Mouse (Mus musculus) bone marrow macrophage, adult 2 months (primary cell): ENCODE measurements around the gene Rpl22. TPM values are rescaled to one million over a fixed set of nuclear protein-coding genes. Genes with fewer than 3 reads are reported as not detected.

Source experiments
- H3K27ac ChIP-seq: 2 replicates; pipeline ENCODE4 v1.5.1; 2012; ENCODE audit warnings: low read depth, low read length; ENCODE audit not compliant: insufficient read depth
- H3K4me1 ChIP-seq: 2 replicates; pipeline ENCODE4 v1.6.1; 2012; ENCODE audit warnings: low read length; ENCODE audit not compliant: control insufficient read depth, insufficient read depth
- H3K4me3 ChIP-seq: 2 replicates; pipeline ENCODE4 v1.5.1; 2012; ENCODE audit warnings: mild to moderate bottlenecking, low read length, moderate library complexity; ENCODE audit not compliant: insufficient read depth
- CTCF ChIP-seq: IDR thresholded peaks from 2 replicates; pipeline ENCODE4 v1.5.1; 2012; ENCODE audit warnings: low read depth, mild to moderate bottlenecking, low read length, moderate library complexity
- POLR2A ChIP-seq: IDR thresholded peaks from 2 replicates; pipeline ENCODE4 v1.6.1; 2012; ENCODE audit warnings: mild to moderate bottlenecking, low read depth, low read length, borderline replicate concordance
- polyA plus RNA-seq: library from polyadenylated mRNA; stranded (reverse); fragments of >200 nt; gene quantifications from 2 replicates; pipeline ENCODE4 v1.2.4, GENCODE M21; 2012; ENCODE audit not compliant: missing spikeins, insufficient read depth, insufficient read length

Gene Rpl22
- polyA plus RNA-seq = 958 and 1,114 TPM in 2 replicates

GRCm38 (mm10) chr4:152325574-152326411 lies at the start of gene Rpl22:
TSS of gene Rpl22 (plus strand) at chr4:152325742.
- Histone ChIP-seq H3K27ac (peak within 1 kb of the TSS; percentile 45), H3K4me3 (peak within 1 kb of the TSS; percentile 88), H3K4me1 (peaks cover 10% of the 10 kb centered on the region)
- TF ChIP-seq CTCF (no peak), POLR2A (no peak)

DNA sequence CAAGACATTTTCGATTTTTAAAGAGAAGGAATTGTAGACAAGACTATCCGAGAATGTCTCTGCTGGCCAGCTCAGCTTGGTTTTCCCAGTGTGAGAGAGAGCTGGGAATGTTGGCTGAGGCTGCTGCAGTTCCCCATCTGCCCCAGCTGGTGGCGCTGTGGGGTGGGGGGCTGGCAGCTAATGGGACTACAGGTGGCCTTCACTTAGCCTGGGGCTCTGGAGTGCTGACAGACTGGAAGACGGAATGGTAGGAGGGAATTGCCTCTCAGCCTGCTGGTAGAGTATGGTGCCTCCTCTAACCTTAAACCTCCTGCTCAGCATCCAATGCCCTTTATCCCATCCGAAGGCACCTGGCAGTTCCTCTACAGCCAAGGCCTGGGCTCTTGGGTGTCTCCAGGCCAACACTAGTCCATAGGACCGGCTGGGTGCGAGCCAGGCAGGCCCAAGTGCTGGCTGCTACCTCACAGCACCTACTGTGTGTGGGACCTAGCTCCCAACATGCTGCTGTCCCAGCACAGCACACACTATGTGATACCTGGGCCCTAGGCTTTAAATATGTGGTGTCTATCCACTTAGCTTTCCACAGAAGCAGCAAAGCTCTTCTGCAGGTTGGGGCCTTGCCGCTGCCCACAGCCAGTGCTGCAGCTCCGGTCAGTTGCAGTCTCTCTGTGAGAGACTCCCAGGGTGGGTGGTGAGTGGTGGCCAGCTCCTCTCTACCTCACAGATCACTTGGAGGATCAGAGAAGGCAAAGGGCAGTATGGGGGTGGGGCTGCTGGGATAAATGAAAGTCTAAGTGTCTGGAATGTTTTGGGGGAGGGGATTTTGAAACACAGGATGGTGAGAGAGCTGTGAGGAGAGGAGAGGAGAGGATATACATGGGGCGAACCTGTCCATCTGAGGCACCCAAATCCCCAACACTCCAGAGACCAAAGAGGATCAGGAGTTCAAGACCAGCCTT lies 48.9 kb upstream of the Rpl22 start:
- TF ChIP-seq POLR2A (no peak), CTCF (peak; percentile 58)

DNA sequence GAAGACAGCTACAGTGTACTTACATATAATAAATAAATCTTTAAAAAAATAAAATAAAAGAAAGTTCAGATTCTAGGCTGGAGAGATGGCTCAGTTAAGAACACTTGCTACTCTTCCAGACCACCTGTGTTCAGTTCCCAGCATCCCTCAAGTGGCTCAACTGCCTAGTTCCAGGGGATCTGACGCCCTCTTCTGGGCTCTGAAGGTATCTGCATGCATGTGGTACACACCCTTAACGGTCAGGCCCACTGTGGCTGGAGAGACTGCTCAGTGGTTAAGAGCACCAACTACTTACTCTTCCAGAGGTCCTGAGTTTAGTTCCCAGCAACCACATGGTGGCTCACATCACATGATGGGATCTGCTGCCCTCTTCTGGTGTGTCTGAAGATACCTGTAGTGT lies 47.6 kb upstream of the Rpl22 start:
- TF ChIP-seq CTCF (no peak), POLR2A (no peak)
- no peaks in the 10 kb centered on the region for H3K4me1 ChIP-seq
- H3K27ac ChIP-seq = no peak overlapping the region
- no peak overlapping the region for H3K4me3 ChIP-seq

More for the DNA sequence above, 48.9 kb upstream of the Rpl22 start:
- Histone ChIP-seq H3K27ac (no peak overlapping the region), H3K4me3 (no peak overlapping the region), H3K4me1 (no peaks in the 10 kb centered on the region)

DNA sequence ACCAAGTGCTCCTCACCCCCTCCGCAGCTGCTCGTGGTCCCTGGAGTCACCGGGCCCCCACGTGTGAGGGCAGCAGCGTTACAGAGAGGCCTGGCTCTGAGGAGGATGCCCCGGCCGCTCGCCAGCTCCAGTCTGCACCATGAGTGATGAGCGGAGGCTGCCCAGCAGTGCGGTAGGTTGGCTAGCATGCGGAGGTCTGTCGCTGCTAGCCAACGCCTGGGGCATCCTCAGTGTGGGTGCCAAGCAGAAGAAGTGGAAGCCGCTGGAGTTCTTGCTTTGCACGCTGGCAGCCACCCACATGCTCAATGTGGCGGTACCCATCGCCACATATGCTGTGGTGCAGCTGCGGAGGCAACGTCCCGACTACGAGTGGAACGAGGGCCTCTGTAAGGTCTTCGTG lies 46.6 kb upstream of the Rpl22 start:
- no peak overlapping the region for H3K4me3 ChIP-seq
- no peak overlapping the region for H3K27ac ChIP-seq
- no peaks in the 10 kb centered on the region for H3K4me1 ChIP-seq
- TF ChIP-seq CTCF = no peak
- TF ChIP-seq POLR2A = no peak

GRCm38 (mm10) chr4:152281601-152282000 lies 43.9 kb upstream of the Rpl22 start:
- Histone ChIP-seq H3K27ac (no peak overlapping the region), H3K4me1 (no peaks in the 10 kb centered on the region), H3K4me3 (no peak overlapping the region)
- no peak for TF ChIP-seq POLR2A

DNA sequence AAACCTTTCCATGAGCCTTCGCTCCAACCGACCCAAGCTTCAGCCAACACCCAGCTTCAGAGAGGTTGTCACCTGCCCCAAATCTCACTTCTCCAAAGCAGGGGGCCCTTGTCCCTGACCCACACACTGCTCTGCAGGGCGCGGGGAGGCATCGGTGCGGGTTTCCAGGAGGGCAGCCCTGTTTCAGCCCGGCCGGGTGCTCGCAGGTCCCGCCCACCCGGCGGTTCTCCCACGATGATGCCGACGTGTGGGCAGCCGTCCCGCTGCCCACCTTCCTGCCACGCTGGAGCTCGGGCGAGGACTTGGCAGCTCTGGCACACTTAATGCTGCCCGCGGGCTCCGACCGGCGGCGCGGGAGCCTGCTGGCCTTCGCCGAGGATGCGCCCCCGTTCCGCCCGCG lies 42.8 kb upstream of the Rpl22 start:
- TF ChIP-seq CTCF (no peak), POLR2A (no peak)

DNA sequence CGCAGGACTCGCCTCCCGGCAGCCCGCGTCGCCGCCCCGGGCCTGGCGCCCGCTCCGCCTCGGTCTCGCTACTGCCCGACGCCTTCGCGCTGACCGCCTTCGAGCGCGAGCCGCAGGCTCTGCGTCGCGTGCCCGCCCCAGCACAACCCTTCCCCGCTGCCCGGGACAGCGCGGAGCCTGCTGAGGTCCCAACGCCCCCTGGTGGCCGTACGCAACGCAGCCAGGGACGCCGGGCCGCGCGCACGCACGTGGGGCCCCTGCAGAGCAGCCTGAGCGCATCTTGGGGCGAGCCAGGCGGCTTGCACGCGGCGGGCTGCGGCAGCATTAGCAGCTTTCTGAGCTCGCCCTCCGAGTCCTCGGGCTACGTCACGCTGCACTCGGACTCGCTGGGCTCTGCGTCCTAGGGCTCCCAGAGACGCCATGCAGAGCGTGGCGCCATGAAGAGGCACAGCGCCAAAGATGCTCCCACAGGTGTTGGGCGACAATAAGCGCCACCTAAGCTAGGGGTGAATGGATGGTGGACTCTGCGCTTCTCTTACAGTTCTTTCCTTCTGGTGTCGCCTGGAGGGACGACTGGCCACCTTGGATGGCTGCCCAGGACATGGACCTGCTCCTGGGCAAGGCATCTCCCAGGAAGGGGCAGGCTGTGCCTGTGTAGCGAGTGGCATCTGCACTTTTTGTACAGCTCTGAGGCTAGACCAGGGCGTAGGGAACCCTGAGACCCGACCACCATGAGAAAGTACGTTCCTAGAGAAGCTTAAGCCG lies 42.2 kb upstream of the Rpl22 start:
- no peaks in the 10 kb centered on the region for H3K4me1 ChIP-seq
- TF ChIP-seq POLR2A (no peak), CTCF (peak; percentile 43; the same call in 1 of the 2 replicates)
- peak overlapping the region; percentile 21; the same call in 1 of the 2 replicates for H3K4me3 ChIP-seq
- H3K27ac ChIP-seq = no peak overlapping the region

More for the DNA sequence above, 42.8 kb upstream of the Rpl22 start:
- no peaks in the 10 kb centered on the region for H3K4me1 ChIP-seq
- H3K4me3 ChIP-seq = peak overlapping the region; percentile 21; the same call in 1 of the 2 replicates
- no peak overlapping the region for H3K27ac ChIP-seq

GRCm38 (mm10) chr4:152285505-152285904 lies 40.0 kb upstream of the Rpl22 start:
- Histone ChIP-seq H3K4me1 (no peaks in the 10 kb centered on the region), H3K4me3 (no peak overlapping the region), H3K27ac (no peak overlapping the region)
- no peak for TF ChIP-seq POLR2A
- peak; percentile 85 for TF ChIP-seq CTCF

DNA sequence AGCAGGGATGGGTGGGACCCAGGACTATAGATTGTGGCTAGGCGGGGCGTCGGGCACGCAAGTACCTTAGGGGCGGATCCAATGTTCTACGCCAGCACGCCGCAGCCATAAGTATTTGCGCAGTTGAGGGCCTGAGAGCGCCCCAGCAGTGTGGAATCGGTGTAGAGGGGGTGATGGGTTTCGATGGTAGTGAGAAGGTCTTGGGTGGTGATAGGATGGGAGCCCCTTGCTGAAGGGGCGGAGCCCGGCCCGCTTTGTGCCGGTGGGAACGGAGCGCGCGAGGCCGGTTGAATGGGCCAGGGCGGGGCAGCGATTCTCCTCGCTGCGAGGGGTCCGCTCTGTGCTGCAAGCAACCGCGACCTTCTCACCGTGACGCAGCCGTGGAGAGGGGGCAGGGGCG lies 39.4 kb upstream of the Rpl22 start:
- no peak overlapping the region for H3K27ac ChIP-seq
- no peak for TF ChIP-seq CTCF
- TF ChIP-seq POLR2A = no peak
- no peak overlapping the region for H3K4me3 ChIP-seq
- no peaks in the 10 kb centered on the region for H3K4me1 ChIP-seq

- no peak for TF ChIP-seq CTCF
- TF ChIP-seq POLR2A = no peak
Observed at GRCm38 (mm10) chr4:152286887-152287286, 38.7 kb upstream of the Rpl22 start.

More at GRCm38 (mm10) chr4:152286887-152287286, 38.7 kb upstream of the Rpl22 start:
- Histone ChIP-seq H3K27ac (no peak overlapping the region), H3K4me3 (no peak overlapping the region), H3K4me1 (no peaks in the 10 kb centered on the region)
